Mouse (Mus musculus): ENCODE measurements at regions not wholly inside any gene's neighbourhood (a gene's known extent, or its start where the extent isn't known, plus 50 kb on each side); places are given as distances from the start of the nearest gene placed in this dataset.
"Not testable (repeated sequence)": the region's sequence is repeated elsewhere in the genome, so short reads cannot be mapped to it uniquely, and the experiment has no call there.

DNA sequence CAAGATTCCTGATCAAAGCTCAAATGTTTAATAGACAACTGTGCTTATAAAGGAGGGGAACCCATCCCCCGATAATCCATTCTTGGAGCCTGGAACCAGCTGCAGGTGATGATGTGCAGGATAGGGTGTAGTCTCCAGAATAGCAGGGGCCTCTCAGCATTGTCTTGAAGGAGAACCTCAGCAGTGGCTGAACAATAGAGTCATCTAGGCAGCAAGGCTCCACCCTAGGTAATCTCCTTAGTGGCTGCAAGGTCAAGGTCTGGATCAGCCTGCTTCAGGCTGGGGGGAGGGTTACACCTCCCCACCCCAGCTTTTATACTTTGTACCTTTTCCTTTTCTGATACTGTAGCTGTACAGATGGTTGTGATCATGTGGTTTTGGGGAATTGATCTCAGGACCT lies 116.8 kb upstream of the Mettl4 start:
- no peak for DNase-seq (ENCODE audit: extremely low spot score in 1 of 2, low spot score in 1 of 2)

DNA sequence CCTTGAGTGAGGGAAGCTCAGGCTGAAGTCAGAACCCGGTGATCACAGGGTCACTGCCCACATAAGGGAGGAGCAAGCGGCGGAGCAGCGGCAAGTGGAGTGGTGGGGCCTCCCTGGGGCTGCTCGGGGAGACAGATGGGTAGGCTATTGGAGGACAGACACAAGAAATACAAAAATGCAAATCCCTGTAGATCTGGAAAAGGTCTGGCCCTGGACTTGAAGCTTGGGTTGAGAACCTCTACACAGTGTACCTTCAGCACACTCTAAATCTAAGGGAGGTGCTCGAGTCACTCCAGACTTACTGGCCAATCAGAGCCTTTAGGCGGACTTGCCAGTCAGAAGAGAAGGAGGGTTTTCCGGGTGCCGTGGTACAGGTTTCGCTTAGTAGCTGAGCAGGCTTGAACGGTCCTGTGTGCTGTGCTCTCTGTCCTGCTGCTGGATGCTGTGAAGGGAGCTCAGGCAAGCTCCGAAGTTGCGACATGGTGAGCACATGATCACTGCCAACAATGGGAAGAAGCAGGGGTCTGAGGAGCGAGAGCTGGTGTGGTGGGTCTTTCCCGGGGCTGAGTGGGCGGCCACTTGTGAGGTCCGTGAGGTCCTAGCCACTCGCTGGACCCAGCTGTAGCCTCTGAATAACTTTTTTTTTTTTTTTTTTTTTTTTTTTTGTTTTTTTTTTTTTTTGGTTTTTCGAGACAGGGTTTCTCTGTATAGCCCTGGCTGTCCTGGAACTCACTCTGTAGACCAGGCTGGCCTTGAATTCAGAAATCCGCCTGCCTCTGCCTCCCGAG lies 114.9 kb upstream of the Mettl4 start:
- DNase-seq (ENCODE audit: extremely low spot score in 1 of 2, low spot score in 1 of 2), result peak; percentile 70 to 79

DNA sequence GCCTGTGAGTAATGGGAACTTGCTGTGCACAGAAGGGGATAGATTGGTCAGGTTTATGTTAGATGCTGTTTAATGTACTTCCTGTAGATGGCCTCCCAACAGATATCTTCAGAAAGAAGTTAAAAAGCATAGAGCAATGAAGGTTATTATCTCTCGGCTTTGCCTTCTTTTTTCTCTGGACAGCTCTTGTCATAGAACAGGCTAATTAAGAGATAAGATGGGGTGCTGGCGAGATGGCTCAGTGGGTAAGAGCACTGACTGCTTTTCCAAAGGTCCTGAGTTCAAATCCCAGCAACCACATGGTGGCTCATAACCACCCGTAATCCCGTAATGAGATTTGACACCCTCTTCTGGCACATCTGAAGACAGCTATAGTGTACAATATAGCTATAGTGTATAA lies 104.9 kb upstream of the Mettl4 start:
- not testable (repeated sequence) for DNase-seq (ENCODE audit: extremely low spot score in 1 of 2, low spot score in 1 of 2)

DNA sequence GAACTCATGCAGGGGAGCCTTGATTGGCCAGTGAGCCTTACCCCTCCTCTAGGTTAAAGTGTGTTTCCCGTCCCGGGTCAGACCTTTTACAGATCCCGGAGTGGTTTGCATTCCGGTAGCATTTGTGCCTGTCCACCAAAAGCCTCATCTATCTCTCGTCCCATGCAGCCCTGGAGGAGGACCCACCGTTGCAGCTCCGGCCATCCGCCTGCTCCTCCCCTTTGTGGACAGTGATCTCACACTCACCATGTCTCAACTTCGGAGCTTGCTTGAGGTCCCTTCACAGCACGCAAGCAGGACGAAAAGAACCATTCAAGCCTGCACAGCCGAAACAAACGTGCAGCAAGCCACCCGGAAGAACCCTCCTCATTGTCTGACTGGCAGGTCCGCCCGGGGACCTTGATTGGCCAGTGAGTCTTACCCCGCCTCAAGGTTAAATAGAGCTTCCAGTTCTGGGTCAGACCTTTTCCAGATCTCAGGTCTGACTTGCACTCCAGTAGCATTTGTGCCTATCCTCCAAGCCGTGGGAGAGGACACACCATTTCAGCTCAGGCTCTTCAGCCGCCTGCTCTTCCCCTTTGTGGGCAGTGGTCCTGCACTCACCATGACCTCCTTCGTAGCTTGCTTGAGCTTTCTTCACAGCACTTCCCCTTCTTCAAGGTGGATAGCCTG lies 84.8 kb upstream of the Mettl4 start:
- DNase-seq (ENCODE audit: extremely low spot score in 1 of 2, low spot score in 1 of 2), result peak; percentile 85 to 89

DNA sequence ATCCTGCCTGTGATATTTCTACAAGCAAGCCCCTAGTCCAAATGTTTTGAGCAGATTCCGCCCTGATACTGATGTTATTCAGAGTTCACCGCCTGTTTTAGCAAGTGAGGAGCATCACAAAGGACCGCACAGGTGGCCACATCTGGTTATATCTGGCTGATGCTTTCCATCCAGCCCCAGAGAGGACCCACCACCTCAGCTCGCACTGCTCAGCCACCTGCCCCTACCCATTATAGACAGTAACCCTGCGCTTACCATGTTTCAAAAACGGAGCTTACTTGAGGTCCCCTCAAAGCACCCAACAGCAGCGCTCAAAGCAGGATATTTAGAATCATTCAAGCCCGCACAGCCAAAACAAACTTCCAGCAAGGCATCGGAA lies 84.2 kb upstream of the Mettl4 start:
- DNase-seq (ENCODE audit: extremely low spot score in 1 of 2, low spot score in 1 of 2), result peak in 1 of 2 experiments; percentile 4

DNA sequence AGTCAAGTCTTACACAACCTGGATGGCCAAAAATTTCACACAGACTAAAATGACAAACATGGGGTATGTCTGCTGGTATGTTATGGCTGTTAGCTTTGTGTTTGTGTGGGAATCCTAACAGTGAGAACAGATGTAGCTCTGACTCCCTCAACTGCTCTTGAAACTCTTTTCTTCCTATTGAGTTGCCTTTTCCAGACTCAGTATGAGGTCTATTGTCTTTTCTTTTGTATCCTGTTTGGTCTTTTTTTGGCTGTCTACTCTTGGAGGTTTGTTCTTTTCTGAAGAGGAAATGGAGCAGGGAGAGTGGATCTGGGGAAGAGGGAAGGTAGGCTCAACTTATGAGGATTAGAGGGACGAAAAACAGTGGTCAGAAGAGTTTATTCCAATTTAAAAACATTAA lies 76.6 kb upstream of the Mettl4 start:
- DNase-seq (ENCODE audit: extremely low spot score in 1 of 2, low spot score in 1 of 2), result not testable (repeated sequence)

DNA sequence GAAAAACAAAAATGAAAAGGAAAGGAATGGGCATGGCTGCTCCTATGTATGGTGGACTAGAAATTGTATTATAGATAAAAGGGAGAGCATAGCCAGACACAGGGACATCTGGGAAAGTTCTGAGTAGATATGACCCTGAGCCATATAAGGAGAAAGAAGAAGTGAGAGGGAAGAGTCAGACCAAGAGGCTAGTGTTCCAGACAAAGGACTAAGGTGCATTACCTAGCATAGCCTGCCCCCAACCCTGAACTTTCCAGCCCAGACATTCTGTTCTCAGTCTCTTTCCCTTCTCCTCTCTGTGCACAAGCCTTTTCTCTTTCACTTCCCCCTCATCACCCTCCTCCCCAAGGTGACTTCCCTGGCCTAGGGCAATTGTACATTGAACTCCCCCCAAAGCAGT lies 58.9 kb upstream of the Mettl4 start:
- no peak for DNase-seq (ENCODE audit: extremely low spot score in 1 of 2, low spot score in 1 of 2)

Measured in frontal cortex, adult 2 months (tissue).